Mouse (Mus musculus): ENCODE measurements around the gene Sash1.

- no peak for TF ChIP-seq CTCF (IDR thresholded peaks at IDR 0.05; ENCODE audit: extremely low read depth, insufficient read length, insufficient replicate concordance, low read depth, low read length)
- no peak for TF ChIP-seq POLR2A (IDR thresholded peaks at IDR 0.05; ENCODE audit: low read depth, low read length)
Observed at GRCm38 (mm10) chr10:8717171-8717570, 168.7 kb downstream of the Sash1 start.

Measured in small intestine, adult 2 months (tissue).